Mouse (Mus musculus): ENCODE data around the gene Qrfp. TPM values are rescaled to one million over a fixed set of nuclear protein-coding genes. Genes with fewer than 3 reads are reported as not detected.

The Qrfp gene
- polyA plus RNA-seq, 1 experiment, result not detected

DNA sequence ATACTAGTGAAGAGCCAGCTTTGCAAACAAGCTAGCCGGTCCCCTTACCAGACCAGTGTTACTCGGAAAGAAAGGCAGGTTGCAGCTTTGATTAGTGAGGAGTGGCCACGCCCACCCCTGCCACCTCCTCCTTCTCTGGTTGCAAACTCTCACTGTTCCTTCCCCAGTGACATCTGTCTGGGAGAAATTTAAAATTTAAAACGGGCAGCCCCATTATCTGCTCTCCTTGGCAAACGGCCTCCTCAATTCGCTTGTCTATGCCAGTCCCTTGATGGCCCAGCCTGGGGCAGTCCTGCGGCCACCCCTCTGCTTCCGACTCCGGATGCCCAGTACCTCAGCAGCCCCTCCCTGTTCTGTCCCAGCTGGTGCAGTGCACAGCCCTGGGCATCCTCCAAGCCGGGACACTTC lies 34.4 kb upstream of the Qrfp start:
- H3K4me3 ChIP-seq (ENCODE audit: insufficient read depth, low read length), result no peak overlapping the region
- H3K4me1 ChIP-seq (ENCODE audit: control insufficient read depth, insufficient read depth, low read length), result no peaks in the 10 kb centered on the region
- no peak for TF ChIP-seq CTCF (IDR thresholded peaks at IDR 0.05; ENCODE audit: low read depth, low read length)
- H3K27ac ChIP-seq (ENCODE audit: insufficient read depth, low read depth, low read length), result no peak overlapping the region

DNA sequence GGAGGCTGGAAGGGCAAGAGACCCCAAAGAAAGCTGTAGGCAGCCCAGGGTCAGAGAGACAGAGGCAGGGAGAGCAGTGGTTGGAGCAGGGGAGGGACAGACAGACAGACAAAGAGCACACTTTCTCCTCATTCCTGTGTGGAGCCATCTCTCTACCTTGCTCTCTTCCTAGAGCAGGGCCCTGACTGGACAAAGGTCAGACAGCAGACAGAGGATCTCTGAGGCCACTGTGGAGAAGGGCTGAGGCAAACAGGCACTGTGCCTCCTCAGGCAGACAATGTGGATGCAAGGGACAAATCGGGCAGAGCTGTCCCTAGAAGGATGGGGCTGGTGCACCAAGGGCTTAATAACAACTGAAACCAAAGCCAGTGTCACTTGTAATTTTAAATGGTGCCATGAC lies 28.5 kb upstream of the Qrfp start:
- Histone ChIP-seq H3K27ac (ENCODE audit: insufficient read depth, low read depth, low read length) (no peak overlapping the region), H3K4me3 (ENCODE audit: insufficient read depth, low read length) (no peak overlapping the region), H3K4me1 (ENCODE audit: control insufficient read depth, insufficient read depth, low read length) (no peaks in the 10 kb centered on the region)
- TF ChIP-seq CTCF (IDR thresholded peaks at IDR 0.05; ENCODE audit: low read depth, low read length) (no peak), POLR2A (IDR thresholded peaks at IDR 0.05; ENCODE audit: borderline replicate concordance, low read depth, low read length) (no peak)

DNA sequence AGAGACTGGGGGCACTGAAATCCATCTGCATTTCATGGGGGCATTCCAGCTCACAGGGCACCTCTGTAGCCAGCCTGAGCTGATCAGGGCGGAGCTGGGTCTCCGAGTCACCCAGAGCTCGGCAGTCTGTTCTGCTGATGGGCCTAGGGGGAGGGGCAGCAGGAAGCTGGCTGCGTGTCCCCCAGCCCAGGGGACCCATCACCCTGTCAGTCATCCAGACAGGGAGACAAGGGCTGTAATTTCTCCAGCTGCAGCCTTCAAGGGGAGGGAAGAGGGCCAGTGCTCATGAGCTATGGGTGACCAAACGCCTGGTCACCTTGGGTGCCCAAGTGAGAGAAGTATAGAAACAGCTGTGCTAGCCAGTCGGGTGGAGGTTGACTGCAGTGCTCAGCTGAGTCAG lies 26.6 kb upstream of the Qrfp start:
- no peak overlapping the region for H3K27ac ChIP-seq (ENCODE audit: insufficient read depth, low read depth, low read length)
- H3K4me1 ChIP-seq (ENCODE audit: control insufficient read depth, insufficient read depth, low read length), result no peaks in the 10 kb centered on the region
- TF ChIP-seq POLR2A (IDR thresholded peaks at IDR 0.05; ENCODE audit: borderline replicate concordance, low read depth, low read length) (no peak), CTCF (IDR thresholded peaks at IDR 0.05; ENCODE audit: low read depth, low read length) (no peak)
- H3K4me3 ChIP-seq (ENCODE audit: insufficient read depth, low read length), result no peak overlapping the region

DNA sequence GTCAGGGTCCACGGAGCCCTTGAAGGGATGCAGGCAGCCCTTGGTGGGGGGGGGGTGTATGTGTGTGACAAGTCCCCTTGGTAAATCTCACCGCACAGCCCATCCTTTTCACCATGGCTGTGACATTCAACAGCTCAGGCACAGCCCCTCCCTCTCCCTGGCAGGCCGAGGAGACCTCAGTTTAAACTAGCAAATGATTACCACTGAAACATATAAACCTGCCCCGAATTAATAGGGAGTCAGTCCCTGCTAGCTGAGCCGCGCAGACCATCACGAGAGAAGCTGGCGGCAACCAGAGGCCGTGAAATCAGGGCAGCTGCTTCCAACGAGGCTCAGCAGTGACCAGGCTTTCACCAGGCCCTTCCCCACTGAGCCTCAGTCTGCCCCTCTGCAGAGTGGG lies 25.7 kb upstream of the Qrfp start:
- Histone ChIP-seq H3K4me3 (ENCODE audit: insufficient read depth, low read length) (no peak overlapping the region), H3K4me1 (ENCODE audit: control insufficient read depth, insufficient read depth, low read length) (no peaks in the 10 kb centered on the region), H3K27ac (ENCODE audit: insufficient read depth, low read depth, low read length) (no peak overlapping the region)
- TF ChIP-seq POLR2A (IDR thresholded peaks at IDR 0.05; ENCODE audit: borderline replicate concordance, low read depth, low read length) (no peak), CTCF (IDR thresholded peaks at IDR 0.05; ENCODE audit: low read depth, low read length) (no peak)

- no peaks in the 10 kb centered on the region for H3K4me1 ChIP-seq (ENCODE audit: control insufficient read depth, insufficient read depth, low read length)
- no peak overlapping the region for H3K4me3 ChIP-seq (ENCODE audit: insufficient read depth, low read length)
- TF ChIP-seq POLR2A (IDR thresholded peaks at IDR 0.05; ENCODE audit: borderline replicate concordance, low read depth, low read length) (no peak), CTCF (IDR thresholded peaks at IDR 0.05; ENCODE audit: low read depth, low read length) (no peak)
- H3K27ac ChIP-seq (ENCODE audit: insufficient read depth, low read depth, low read length), result no peak overlapping the region
Observed at GRCm38 (mm10) chr2:31828311-31828825, 18.0 kb upstream of the Qrfp start.

DNA sequence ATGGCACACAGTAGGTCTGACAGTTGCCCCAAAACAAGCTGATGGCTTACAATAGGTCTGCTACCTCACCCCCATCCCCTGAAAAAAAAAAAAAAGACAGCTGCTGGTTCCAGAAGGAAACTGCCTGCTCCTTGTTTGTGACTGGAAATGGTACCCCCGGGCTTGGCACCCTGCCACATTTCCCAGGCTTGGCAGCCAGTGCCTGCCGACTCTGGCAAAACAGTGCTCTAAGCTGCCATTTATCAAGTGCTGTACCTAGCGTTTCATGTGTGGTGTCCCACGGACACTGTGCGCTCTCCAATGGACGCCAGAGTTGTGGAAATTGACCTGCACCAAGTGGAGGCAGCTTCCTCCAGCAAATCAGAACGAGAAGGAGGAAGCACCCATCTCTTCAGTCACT lies 17.5 kb upstream of the Qrfp start:
- H3K27ac ChIP-seq (ENCODE audit: insufficient read depth, low read depth, low read length), result no peak overlapping the region
- H3K4me1 ChIP-seq (ENCODE audit: control insufficient read depth, insufficient read depth, low read length), result no peaks in the 10 kb centered on the region
- H3K4me3 ChIP-seq (ENCODE audit: insufficient read depth, low read length), result no peak overlapping the region
- TF ChIP-seq POLR2A (IDR thresholded peaks at IDR 0.05; ENCODE audit: borderline replicate concordance, low read depth, low read length), result no peak
- no peak for TF ChIP-seq CTCF (IDR thresholded peaks at IDR 0.05; ENCODE audit: low read depth, low read length)

DNA sequence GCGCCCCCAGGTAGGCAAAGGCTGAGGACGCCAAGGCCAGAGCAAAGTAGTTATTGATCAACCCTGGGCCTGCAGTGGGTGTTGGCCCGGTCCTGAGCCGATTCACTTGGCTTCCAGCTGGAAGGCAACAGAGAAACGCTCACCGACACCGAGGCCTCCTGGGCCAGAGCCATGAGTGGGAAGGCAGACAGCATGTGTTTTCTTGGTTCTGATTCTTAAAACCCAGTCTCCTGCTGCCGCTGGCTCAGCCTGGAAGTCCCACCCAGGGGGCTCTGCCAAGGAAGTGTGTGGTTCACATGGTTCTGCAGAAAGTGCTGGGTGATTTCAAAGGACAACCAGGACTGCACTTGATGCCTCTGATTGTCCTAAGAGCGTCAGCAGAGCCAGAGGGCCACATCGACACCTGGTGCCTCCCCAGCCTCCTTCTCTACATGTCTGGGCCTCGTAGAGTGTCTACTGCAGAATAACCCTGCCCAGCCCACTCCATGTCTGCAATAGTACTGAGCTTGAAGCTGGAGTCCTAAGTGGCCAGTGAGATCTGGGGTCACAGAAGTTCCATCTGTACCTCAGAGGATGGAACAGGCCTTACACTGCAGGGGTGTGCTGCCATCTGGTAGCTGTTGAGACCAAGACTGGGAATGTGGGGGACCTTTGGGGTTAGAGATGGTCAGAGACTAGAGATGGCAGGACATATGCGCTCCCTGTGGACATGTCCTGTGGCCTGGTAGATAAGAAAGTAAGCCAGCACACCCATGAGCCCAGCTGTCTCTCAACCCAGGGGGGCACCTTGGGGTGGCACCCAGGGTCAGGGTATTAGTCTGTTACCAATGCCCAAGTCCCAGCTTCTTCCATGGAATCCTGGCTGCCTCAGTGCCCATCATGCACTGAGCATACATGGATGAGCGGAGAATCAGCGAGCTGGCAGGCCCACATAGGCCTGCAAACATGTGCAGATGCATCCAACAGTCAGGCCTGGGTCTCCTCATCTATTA lies 16.0 kb upstream of the Qrfp start:
- Histone ChIP-seq H3K27ac (ENCODE audit: insufficient read depth, low read depth, low read length) (no peak overlapping the region), H3K4me1 (ENCODE audit: control insufficient read depth, insufficient read depth, low read length) (no peaks in the 10 kb centered on the region), H3K4me3 (ENCODE audit: insufficient read depth, low read length) (no peak overlapping the region)
- TF ChIP-seq POLR2A (IDR thresholded peaks at IDR 0.05; ENCODE audit: borderline replicate concordance, low read depth, low read length) (no peak), CTCF (IDR thresholded peaks at IDR 0.05; ENCODE audit: low read depth, low read length) (no peak)

- TF ChIP-seq POLR2A (IDR thresholded peaks at IDR 0.05; ENCODE audit: borderline replicate concordance, low read depth, low read length) (no peak), CTCF (IDR thresholded peaks at IDR 0.05; ENCODE audit: low read depth, low read length) (no peak)
- Histone ChIP-seq H3K4me1 (ENCODE audit: control insufficient read depth, insufficient read depth, low read length) (no peaks in the 10 kb centered on the region), H3K4me3 (ENCODE audit: insufficient read depth, low read length) (no peak overlapping the region), H3K27ac (ENCODE audit: insufficient read depth, low read depth, low read length) (no peak overlapping the region)
Observed at GRCm38 (mm10) chr2:31825469-31825911, 15.1 kb upstream of the Qrfp start.

DNA sequence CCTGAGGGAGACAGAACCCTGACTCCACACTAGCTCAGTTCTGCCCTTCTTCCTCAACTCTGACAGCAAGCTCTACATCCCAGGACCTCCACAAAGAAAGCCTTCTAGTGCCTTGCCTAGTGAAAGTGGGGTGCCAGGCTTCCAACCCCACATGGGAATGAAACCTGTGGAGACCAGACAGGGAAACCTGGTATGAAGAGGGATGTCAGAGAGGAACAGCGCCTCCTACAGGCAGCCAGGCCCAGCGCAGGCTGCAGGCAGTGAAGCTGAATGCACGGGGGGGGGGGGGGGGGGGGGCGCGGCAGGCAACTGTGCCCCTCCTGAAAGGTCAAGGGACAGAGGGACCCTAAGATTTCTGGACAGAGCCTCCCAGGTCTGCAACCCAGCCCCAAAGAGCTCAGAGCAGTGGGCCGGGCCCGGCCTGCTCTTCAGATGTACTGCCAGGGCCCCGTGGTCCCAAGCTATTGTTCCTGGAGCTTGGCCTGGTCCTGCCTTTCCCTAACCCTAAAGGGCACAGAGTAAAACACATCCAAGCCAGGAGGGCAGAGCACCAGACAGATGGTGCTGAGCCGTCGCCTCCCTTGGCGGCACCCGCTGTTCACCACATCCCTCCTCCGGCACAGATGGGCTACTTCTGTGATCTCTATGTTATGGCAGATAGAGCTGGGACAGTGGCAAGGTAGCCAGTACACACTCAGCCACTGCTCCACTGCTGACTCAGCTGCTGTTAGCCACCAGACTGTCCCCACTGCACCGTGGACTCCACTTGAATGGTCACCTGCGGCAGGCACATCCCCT lies 13.8 kb upstream of the Qrfp start:
- no peak for TF ChIP-seq POLR2A (IDR thresholded peaks at IDR 0.05; ENCODE audit: borderline replicate concordance, low read depth, low read length)
- peak; percentile 50 for TF ChIP-seq CTCF (IDR thresholded peaks at IDR 0.05; ENCODE audit: low read depth, low read length)
- H3K4me1 ChIP-seq (ENCODE audit: control insufficient read depth, insufficient read depth, low read length), result no peaks in the 10 kb centered on the region
- no peak overlapping the region for H3K4me3 ChIP-seq (ENCODE audit: insufficient read depth, low read length)
- H3K27ac ChIP-seq (ENCODE audit: insufficient read depth, low read depth, low read length), result no peak overlapping the region

All from bone marrow macrophage, adult 2 months (primary cell).